Mouse (Mus musculus) megakaryocyte, embryonic 14.5 days (primary cell): Measurements from ENCODE around the gene Prdm12. TPM values are rescaled to one million over a fixed set of nuclear protein-coding genes. Genes with fewer than 3 reads are reported as not detected.

Experiments
- H3K27me3 ChIP-seq: replicated peaks from 2 replicates; pipeline ENCODE3; 2012; ENCODE audit warnings: inconsistent platforms
- H3K36me3 ChIP-seq: replicated peaks from 2 replicates; pipeline ENCODE3; 2012; ENCODE audit warnings: low read length, inconsistent platforms, mixed read lengths
- H3K4me1 ChIP-seq: 2 replicates; pipeline ENCODE4 v1.6.1; 2012; ENCODE audit warnings: inconsistent platforms
- H3K4me3 ChIP-seq: replicated peaks from 2 replicates; pipeline ENCODE3; 2012; ENCODE audit warnings: moderate library complexity, mild to moderate bottlenecking, inconsistent platforms
- H3K9me3 ChIP-seq: 2 replicates; pipeline ENCODE4 v1.6.1; 2012; ENCODE audit warnings: inconsistent platforms
- FLI1 ChIP-seq: IDR thresholded peaks from 2 replicates; pipeline ENCODE4 v1.6.1; 2012; ENCODE audit warnings: low read length, inconsistent platforms, mixed read lengths
- GATA1 ChIP-seq: IDR thresholded peaks from 3 replicates; pipeline ENCODE4 v1.6.1; 2012; ENCODE audit warnings: mixed read lengths, low read length, inconsistent platforms, borderline replicate concordance
- polyA plus RNA-seq: library from polyadenylated mRNA; stranded (reverse); fragments of >175 nt; gene quantifications from 2 replicates; pipeline ENCODE4 v1.2.3, GENCODE M21; 2012; ENCODE audit warnings: low replicate concordance; ENCODE audit not compliant: insufficient read depth

The Prdm12 gene
- polyA plus RNA-seq, 1 experiment, result not detected

GRCm38 (mm10) chr2:31633531-31633930 is 6.3 kb upstream of the Prdm12 start:
- H3K27me3 ChIP-seq, result peaks cover 89% of the 10 kb centered on the region
- no peak overlapping the region for H3K4me3 ChIP-seq
- TF ChIP-seq GATA1 (no peak), FLI1 (no peak)
- H3K9me3 ChIP-seq, result no peaks in the 10 kb centered on the region
- H3K4me1 ChIP-seq, result peaks cover 22% of the 10 kb centered on the region
- H3K36me3 ChIP-seq, result no peaks in the 10 kb centered on the region

- peaks cover 98% of the 10 kb centered on the region for H3K27me3 ChIP-seq
- no peaks in the 10 kb centered on the region for H3K9me3 ChIP-seq
- TF ChIP-seq FLI1, result no peak
- TF ChIP-seq GATA1, result no peak
These were observed 4.3 kb upstream of the Prdm12 start for GRCm38 (mm10) chr2:31635281-31636137.

GRCm38 (mm10) chr2:31636138-31636741 is 3.6 kb upstream of the Prdm12 start:
- Histone ChIP-seq H3K9me3 (no peaks in the 10 kb centered on the region), H3K27me3 (peaks cover 99% of the 10 kb centered on the region), H3K4me3 (no peak overlapping the region)

More at GRCm38 (mm10) chr2:31635281-31636137, 4.3 kb upstream of the Prdm12 start:
- Histone ChIP-seq H3K4me1 (peaks cover 31% of the 10 kb centered on the region), H3K36me3 (no peaks in the 10 kb centered on the region), H3K4me3 (no peak overlapping the region)

GRCm38 (mm10) chr2:31636742-31637141 is 3.1 kb upstream of the Prdm12 start:
- Histone ChIP-seq H3K36me3 (no peaks in the 10 kb centered on the region), H3K27me3 (peaks cover 100% of the 10 kb centered on the region), H3K4me1 (peaks cover 41% of the 10 kb centered on the region), H3K9me3 (no peaks in the 10 kb centered on the region), H3K4me3 (no peak overlapping the region)
- TF ChIP-seq GATA1 (no peak), FLI1 (no peak)

More at GRCm38 (mm10) chr2:31636138-31636741, 3.6 kb upstream of the Prdm12 start:
- no peak for TF ChIP-seq FLI1
- TF ChIP-seq GATA1, result no peak
- H3K36me3 ChIP-seq, result no peaks in the 10 kb centered on the region
- peaks cover 38% of the 10 kb centered on the region for H3K4me1 ChIP-seq

GRCm38 (mm10) chr2:31637311-31637710 is 2.5 kb upstream of the Prdm12 start:
- Histone ChIP-seq H3K4me1 (peaks cover 45% of the 10 kb centered on the region), H3K36me3 (no peaks in the 10 kb centered on the region), H3K27me3 (peaks cover 100% of the 10 kb centered on the region), H3K9me3 (no peaks in the 10 kb centered on the region), H3K4me3 (no peak overlapping the region)
- TF ChIP-seq FLI1 (no peak), GATA1 (no peak)

GRCm38 (mm10) chr2:31637807-31638206 is 2.0 kb upstream of the Prdm12 start:
- TF ChIP-seq GATA1, result no peak
- TF ChIP-seq FLI1, result no peak
- no peak overlapping the region for H3K4me3 ChIP-seq
- no peaks in the 10 kb centered on the region for H3K36me3 ChIP-seq
- H3K4me1 ChIP-seq, result peaks cover 45% of the 10 kb centered on the region
- H3K27me3 ChIP-seq, result peaks cover 100% of the 10 kb centered on the region
- H3K9me3 ChIP-seq, result no peaks in the 10 kb centered on the region

- H3K4me1 ChIP-seq, result peaks cover 45% of the 10 kb centered on the region
- no peak for TF ChIP-seq GATA1
- H3K4me3 ChIP-seq, result no peak overlapping the region
- H3K9me3 ChIP-seq, result no peaks in the 10 kb centered on the region
- H3K36me3 ChIP-seq, result no peaks in the 10 kb centered on the region
- peaks cover 100% of the 10 kb centered on the region for H3K27me3 ChIP-seq
These were observed 1.0 kb upstream of the Prdm12 start for GRCm38 (mm10) chr2:31638581-31639465.

- no peak overlapping the region for H3K4me3 ChIP-seq
- no peaks in the 10 kb centered on the region for H3K9me3 ChIP-seq
- H3K4me1 ChIP-seq, result peaks cover 45% of the 10 kb centered on the region
- peaks cover 100% of the 10 kb centered on the region for H3K27me3 ChIP-seq
- no peaks in the 10 kb centered on the region for H3K36me3 ChIP-seq
- no peak for TF ChIP-seq FLI1
These were observed 424 bp upstream of the Prdm12 start for GRCm38 (mm10) chr2:31639466-31639760.

- peaks cover 38% of the 10 kb centered on the region for H3K4me1 ChIP-seq
- TF ChIP-seq GATA1 (no peak), FLI1 (no peak)
- H3K36me3 ChIP-seq, result no peaks in the 10 kb centered on the region
- H3K9me3 ChIP-seq, result no peaks in the 10 kb centered on the region
- peaks cover 99% of the 10 kb centered on the region for H3K27me3 ChIP-seq
- H3K4me3 ChIP-seq, result no peak overlapping the region
These were observed 1.0 kb downstream of the Prdm12 start for GRCm38 (mm10) chr2:31640609-31641507.
